Mouse (Mus musculus) cerebellum, adult 8-10 months (tissue): ENCODE measurements at regions not wholly inside any gene's neighbourhood (a gene's known extent, or its start where the extent isn't known, plus 50 kb on each side); places are given as distances from the start of the nearest gene placed in this dataset.

Experiments
- DNase-seq: peaks from one replicate; pipeline ENCODE4 v3.0.0; 2022

- no peak for DNase-seq
Measured at GRCm38 (mm10) chr9:41827356-41827755, 296.7 kb downstream of the Sorl1 start.

- no peak for DNase-seq
Measured at GRCm38 (mm10) chr9:41821401-41821800, 302.7 kb downstream of the Sorl1 start.

- no peak for DNase-seq
Measured at GRCm38 (mm10) chr9:41817740-41818461, 306.2 kb downstream of the Sorl1 start.

- DNase-seq: no peak
Measured at GRCm38 (mm10) chr9:41815921-41816320, 308.2 kb downstream of the Sorl1 start.

GRCm38 (mm10) chr9:41809291-41809690 is 314.8 kb downstream of the Sorl1 start:
- DNase-seq: no peak

- no peak for DNase-seq
Measured at GRCm38 (mm10) chr9:41808791-41809190, 315.3 kb downstream of the Sorl1 start.

GRCm38 (mm10) chr9:41806289-41806621 is 317.8 kb downstream of the Sorl1 start:
- DNase-seq: no peak

GRCm38 (mm10) chr9:41805491-41806288 is 318.4 kb downstream of the Sorl1 start:
- no peak for DNase-seq

- no peak for DNase-seq
Measured at GRCm38 (mm10) chr9:41804711-41805331, 319.3 kb downstream of the Sorl1 start.

- DNase-seq: no peak
Measured at GRCm38 (mm10) chr9:41803680-41804460, 320.2 kb downstream of the Sorl1 start.

GRCm38 (mm10) chr9:41801376-41801775 is 322.7 kb downstream of the Sorl1 start:
- no peak for DNase-seq

- DNase-seq: no peak
Measured at GRCm38 (mm10) chr9:41792830-41793213, 331.3 kb downstream of the Sorl1 start.

- DNase-seq: no peak
Measured at GRCm38 (mm10) chr9:41792173-41792829, 331.8 kb downstream of the Sorl1 start.

GRCm38 (mm10) chr9:41791501-41792172 is 332.5 kb downstream of the Sorl1 start:
- no peak for DNase-seq

GRCm38 (mm10) chr9:41785131-41785530 is 339.0 kb downstream of the Sorl1 start:
- no peak for DNase-seq

GRCm38 (mm10) chr9:41772281-41772902 is 351.7 kb downstream of the Sorl1 start:
- no peak for DNase-seq

GRCm38 (mm10) chr9:41771276-41771675 is 352.8 kb downstream of the Sorl1 start:
- no peak for DNase-seq

- DNase-seq: no peak
Measured at GRCm38 (mm10) chr9:41768316-41768715, 355.8 kb downstream of the Sorl1 start.

- DNase-seq: peak; percentile 3
Measured at GRCm38 (mm10) chr9:41766533-41766920, 357.6 kb downstream of the Sorl1 start.

- no peak for DNase-seq
Measured at GRCm38 (mm10) chr9:41765816-41766532, 358.1 kb downstream of the Sorl1 start.

GRCm38 (mm10) chr9:41761050-41761576 is 363.0 kb downstream of the Sorl1 start:
- DNase-seq: no peak
